Mouse (Mus musculus) midbrain, embryonic 15.5 days (tissue): ENCODE measurements at regions not wholly inside any gene's neighbourhood (a gene's known extent, or its start where the extent isn't known, plus 50 kb on each side); places are given as distances from the start of the nearest gene placed in this dataset.

Experiments used
- ATAC-seq: fragments of 200-750 bp; cut with Nextera tagmentation; replicated peaks from 2 replicates; pipeline ENCODE4 v1.8.0; 2017; ENCODE audit warnings: moderate TSS enrichment
- H3K27ac ChIP-seq: fragments of 300-500 bp; sonication (generic); 2 replicates; pipeline ENCODE4 v1.5.1; 2015; ENCODE audit warnings: mild to moderate bottlenecking, inconsistent platforms
- H3K27me3 ChIP-seq: fragments of 300-500 bp; sonication (generic); replicated peaks from 2 replicates; pipeline ENCODE4 v1.6.1; 2015; ENCODE audit warnings: inconsistent platforms
- H3K36me3 ChIP-seq: fragments of 300-500 bp; sonication (generic); replicated peaks from 2 replicates; pipeline ENCODE4 v1.6.1; 2015; ENCODE audit warnings: inconsistent platforms
- H3K4me1 ChIP-seq: fragments of 300-500 bp; sonication (generic); 2 replicates; pipeline ENCODE4 v1.6.1; 2015; ENCODE audit warnings: inconsistent platforms
- H3K4me2 ChIP-seq: fragments of 300-500 bp; sonication (generic); 2 replicates; pipeline ENCODE4 v1.6.1; 2015; ENCODE audit warnings: inconsistent platforms, mild to moderate bottlenecking, moderate library complexity
- H3K4me3 ChIP-seq: fragments of 300-500 bp; sonication (generic); 2 replicates; pipeline ENCODE4 v1.5.1; 2015; ENCODE audit warnings: mild to moderate bottlenecking, inconsistent platforms
- H3K9ac ChIP-seq: fragments of 300-500 bp; sonication (generic); 2 replicates; pipeline ENCODE4 v1.6.1; 2015; ENCODE audit warnings: mild to moderate bottlenecking, inconsistent platforms
- H3K9me3 ChIP-seq: fragments of 300-500 bp; sonication (generic); 2 replicates; pipeline ENCODE4 v1.6.1; 2016; ENCODE audit warnings: inconsistent platforms
- WGBS: fragments of 180-500 bp; shearing (Covaris S2); methylation state at CpG from one replicate; pipeline ENCODE4 v1.1.7; 2015; ENCODE audit warnings: mixed read lengths; 5-methylcytosine and 5-hydroxymethylcytosine counted together

DNA sequence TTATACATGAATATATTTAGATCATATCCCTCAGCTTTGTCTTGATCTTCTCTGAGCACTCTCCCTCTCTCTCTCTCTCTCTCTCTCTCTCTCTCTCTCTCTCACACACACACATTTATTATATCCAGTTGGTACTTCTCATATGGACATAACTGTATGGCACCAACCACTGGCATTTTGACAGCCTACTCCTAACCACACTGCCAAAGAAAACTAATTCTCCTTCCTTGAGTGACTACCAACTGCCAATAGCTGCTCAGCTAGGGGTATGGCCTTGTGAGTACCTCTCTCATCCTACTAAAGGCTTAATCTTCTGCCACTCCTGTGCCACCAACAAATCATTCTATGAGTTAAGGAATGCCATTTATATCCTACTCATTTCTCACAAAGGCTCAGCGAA is 127.2 kb upstream of the Ptchd4 start:
- Histone ChIP-seq H3K36me3 (no peaks in the 10 kb centered on the region), H3K4me3 (no peak overlapping the region), H3K4me1 (no peaks in the 10 kb centered on the region), H3K4me2 (no peak overlapping the region), H3K9ac (no peak overlapping the region), H3K27me3 (no peaks in the 10 kb centered on the region), H3K27ac (no peak overlapping the region), H3K9me3 (no peaks in the 10 kb centered on the region)
- no peak for ATAC-seq
- 94% methylated on average over 1 of the region's 1 CpGs for WGBS

GRCm38 (mm10) chr17:42190206-42190902 is 125.4 kb upstream of the Ptchd4 start:
- H3K4me3 ChIP-seq, result no peak overlapping the region
- no peaks in the 10 kb centered on the region for H3K4me1 ChIP-seq
- no peaks in the 10 kb centered on the region for H3K9me3 ChIP-seq
- no peak overlapping the region for H3K4me2 ChIP-seq
- H3K27me3 ChIP-seq, result no peaks in the 10 kb centered on the region
- WGBS, result 82% methylated on average over 8 of the region's 8 CpGs
- H3K36me3 ChIP-seq, result no peaks in the 10 kb centered on the region
- H3K9ac ChIP-seq, result no peak overlapping the region
- ATAC-seq, result no peak
- H3K27ac ChIP-seq, result no peak overlapping the region
